Mouse (Mus musculus) limb, embryonic 15.5 days (tissue): ENCODE results near the gene Poglut1. TPM values are rescaled to one million over a fixed set of nuclear protein-coding genes. Genes with fewer than 3 reads are reported as not detected.
A peak's percentile ranks its signal among the peaks of the same experiment; 100 is the strongest.

Source experiments
- ATAC-seq: fragments of 200-750 bp; cut with Nextera tagmentation; 2 replicates; pipeline ENCODE4 v1.8.0; 2017; ENCODE audit warnings: low read depth, moderate TSS enrichment; ENCODE audit not compliant: insufficient number of reproducible peaks, low FRiP score, low TSS enrichment
- H3K27ac ChIP-seq: fragments of 300-500 bp; sonication (generic); 2 replicates; pipeline ENCODE4 v1.5.1; 2015; ENCODE audit warnings: moderate library complexity, mild to moderate bottlenecking, inconsistent platforms
- H3K27me3 ChIP-seq: fragments of 300-500 bp; sonication (generic); 2 replicates; pipeline ENCODE4 v1.6.1; 2015; ENCODE audit warnings: inconsistent platforms
- H3K36me3 ChIP-seq: fragments of 300-500 bp; sonication (generic); 2 replicates; pipeline ENCODE4 v1.6.1; 2015; ENCODE audit warnings: inconsistent platforms
- H3K4me1 ChIP-seq: fragments of 300-500 bp; sonication (generic); 2 replicates; pipeline ENCODE4 v1.6.1; 2015; ENCODE audit warnings: inconsistent platforms
- H3K4me2 ChIP-seq: fragments of 300-500 bp; sonication (generic); 2 replicates; pipeline ENCODE4 v1.6.1; 2015; ENCODE audit warnings: mild to moderate bottlenecking, inconsistent platforms
- H3K4me3 ChIP-seq: fragments of 300-500 bp; sonication (generic); 2 replicates; pipeline ENCODE4 v1.5.1; 2015; ENCODE audit warnings: mild to moderate bottlenecking, inconsistent platforms
- H3K9ac ChIP-seq: fragments of 300-500 bp; sonication (generic); 2 replicates; pipeline ENCODE4 v1.6.1; 2015; ENCODE audit warnings: inconsistent platforms
- H3K9me3 ChIP-seq: fragments of 300-500 bp; sonication (generic); 2 replicates; pipeline ENCODE4 v1.6.1; 2016; ENCODE audit warnings: inconsistent platforms
- WGBS: fragments of 180-500 bp; shearing (Covaris S2); methylation state at CpG from one replicate; pipeline ENCODE4 v1.1.7; 2015; 5-methylcytosine and 5-hydroxymethylcytosine counted together
- polyA plus RNA-seq: library from polyadenylated mRNA; unstranded; fragments of >200 nt; fragmentation: Nextera tagmentation; extraction: Ambion mirVana; gene quantifications from 2 replicates; pipeline ENCODE4 v1.2.1, GENCODE M21; 2015

Gene Poglut1
- polyA plus RNA-seq, result 53.1 and 58.5 TPM in 2 replicates

DNA sequence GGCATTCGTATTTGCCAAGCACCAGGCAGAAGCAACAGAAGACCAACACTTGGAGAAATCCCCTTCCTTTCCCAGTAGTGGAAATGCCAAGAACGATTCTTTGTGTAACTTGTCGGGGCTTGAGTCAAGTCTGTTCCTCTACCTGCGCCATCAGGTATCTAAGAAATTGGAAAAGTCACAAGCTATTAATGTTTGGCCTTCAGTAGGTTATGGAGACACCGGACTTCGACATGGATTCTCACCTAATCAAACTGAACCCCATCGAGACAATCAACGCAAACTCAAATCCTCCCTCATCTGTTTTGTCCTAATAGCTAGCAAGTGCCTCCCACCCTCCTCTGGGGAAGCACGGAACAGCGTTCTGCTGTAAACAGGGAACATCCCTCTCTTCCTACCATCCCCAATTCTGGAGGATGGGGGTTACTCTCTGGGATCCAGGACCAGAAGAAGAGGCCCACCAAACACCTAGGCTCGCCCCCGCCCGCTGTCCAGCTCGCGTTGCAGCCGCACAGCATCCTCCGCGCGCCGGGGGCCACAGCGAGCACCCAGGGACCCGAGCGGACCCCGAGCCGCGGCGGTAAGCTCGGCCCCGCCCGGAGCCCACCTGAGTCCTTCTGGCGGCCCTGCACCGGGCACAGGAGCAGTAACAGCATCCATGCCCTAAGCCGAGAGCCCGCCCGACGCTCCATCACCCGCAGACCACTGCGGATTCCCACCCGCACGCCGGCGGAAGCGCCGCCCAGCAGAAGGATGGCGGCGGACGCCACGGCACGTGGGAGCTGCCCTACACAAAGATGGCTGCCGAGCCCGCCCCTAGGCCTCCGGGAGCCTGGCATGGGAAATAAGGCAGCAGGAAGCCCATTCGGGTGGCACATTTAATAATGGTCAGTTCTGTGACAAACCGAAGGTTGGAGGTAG, at the start of gene Poglut1:
Gene Poglut1 (minus strand): TSS at position 780 of the 918 bp plus-strand sequence.
- peak; percentile 74; the same call in 1 of the 2 replicates for ATAC-seq
- Histone ChIP-seq H3K4me2 (peak within 1 kb of the TSS; percentile 78), H3K36me3 (peaks cover 21% of the 10 kb centered on the region; the same call in 1 of the 2 replicates), H3K9ac (peak within 1 kb of the TSS; percentile 85), H3K27ac (peak within 1 kb of the TSS; percentile 61; the same call in 1 of the 2 replicates), H3K4me3 (peak within 1 kb of the TSS; percentile 87), H3K4me1 (peaks cover 19% of the 10 kb centered on the region), H3K9me3 (no peaks in the 10 kb centered on the region), H3K27me3 (peaks cover 9% of the 10 kb centered on the region; the same call in 1 of the 2 replicates)
- 1% methylated on average over 54 of the region's 54 CpGs for WGBS

DNA sequence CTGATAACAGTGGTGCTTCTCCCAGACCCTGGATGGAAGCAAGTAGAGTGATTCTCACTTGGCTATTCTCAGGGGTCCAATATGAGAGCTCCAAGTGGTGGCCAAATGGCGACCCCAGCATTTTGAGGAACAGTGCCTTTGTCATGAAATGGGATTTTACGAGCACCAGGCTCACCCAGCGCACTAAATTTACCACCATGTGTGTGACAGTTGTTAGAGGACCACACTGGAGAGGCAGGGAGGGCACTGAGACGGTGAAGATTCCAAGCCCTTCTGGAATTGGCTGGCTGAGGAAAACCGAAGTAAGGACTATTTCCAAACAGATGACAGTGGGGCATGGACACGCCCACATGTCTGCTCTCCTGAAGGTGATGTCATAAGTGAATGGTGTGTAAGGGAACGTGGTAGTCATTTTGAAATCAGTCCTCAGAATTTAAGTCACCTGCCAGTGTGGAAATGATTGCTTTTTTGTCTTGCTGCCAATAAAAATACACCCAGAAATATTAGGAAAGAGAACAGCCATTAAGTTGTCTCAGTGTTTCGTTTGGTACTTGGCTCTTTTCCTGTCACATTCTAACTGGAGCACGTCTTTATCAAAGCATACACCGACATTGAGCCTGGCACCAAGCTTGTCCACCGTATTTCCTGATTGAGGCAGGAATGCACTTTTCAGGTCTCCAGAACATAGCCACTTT, 49.1 kb upstream of the Poglut1 start:
- no peaks in the 10 kb centered on the region for H3K27me3 ChIP-seq
- H3K4me2 ChIP-seq, result no peak overlapping the region
- no peaks in the 10 kb centered on the region for H3K9me3 ChIP-seq
- H3K4me3 ChIP-seq, result no peak overlapping the region
- no peaks in the 10 kb centered on the region for H3K4me1 ChIP-seq
- H3K27ac ChIP-seq, result no peak overlapping the region
- 42% methylated on average over 11 of the region's 11 CpGs for WGBS
- H3K9ac ChIP-seq, result no peak overlapping the region
- peaks cover 46% of the 10 kb centered on the region for H3K36me3 ChIP-seq
- ATAC-seq, result no peak

DNA sequence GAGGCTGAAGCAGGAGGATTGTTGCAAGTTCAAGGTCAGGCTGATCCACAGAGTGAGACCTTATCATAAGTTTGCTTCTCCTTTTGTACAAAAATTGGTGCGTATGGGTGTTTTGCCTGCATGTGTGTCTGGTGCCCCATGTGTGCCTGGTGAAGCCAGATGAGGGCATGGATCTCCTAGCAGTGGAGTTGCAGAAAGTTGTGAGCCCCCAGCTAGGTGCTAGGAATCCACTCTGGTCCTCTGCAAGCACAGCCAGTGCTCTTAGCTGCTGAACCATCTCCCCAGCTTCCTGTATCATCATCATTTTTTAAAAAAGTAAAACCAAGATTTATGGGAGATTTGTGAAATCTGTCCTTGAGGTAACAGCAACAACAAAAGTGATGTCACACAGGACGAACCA, 46.6 kb upstream of the Poglut1 start:
- Histone ChIP-seq H3K4me2 (no peak overlapping the region), H3K27ac (no peak overlapping the region), H3K9me3 (no peaks in the 10 kb centered on the region), H3K9ac (no peak overlapping the region), H3K4me1 (no peaks in the 10 kb centered on the region), H3K36me3 (peaks cover 44% of the 10 kb centered on the region), H3K4me3 (no peak overlapping the region), H3K27me3 (no peaks in the 10 kb centered on the region)
- WGBS, result 92% methylated on average over 2 of the region's 2 CpGs
- ATAC-seq, result no peak

DNA sequence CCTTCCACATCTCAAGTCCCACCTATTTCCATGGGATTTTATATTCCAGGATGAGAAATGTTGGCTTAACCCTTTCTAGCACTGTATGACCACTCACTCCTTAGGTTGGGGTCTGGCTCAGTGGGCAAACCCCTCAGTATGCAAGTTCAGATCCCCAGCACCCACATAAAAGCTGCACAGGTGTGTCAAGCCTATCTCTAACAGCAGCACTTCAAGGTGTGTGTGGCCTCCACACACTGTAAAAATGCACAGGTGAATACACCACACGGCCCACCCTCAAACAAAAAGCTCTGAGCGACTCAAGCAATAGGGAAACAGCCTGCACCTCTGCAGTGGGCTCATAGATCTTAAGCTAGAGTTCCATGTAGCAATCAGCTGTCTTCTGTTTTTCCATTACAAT, 46.0 kb upstream of the Poglut1 start:
- no peak for ATAC-seq
- Histone ChIP-seq H3K4me1 (no peaks in the 10 kb centered on the region), H3K27me3 (no peaks in the 10 kb centered on the region), H3K4me3 (no peak overlapping the region), H3K9me3 (no peaks in the 10 kb centered on the region), H3K4me2 (no peak overlapping the region), H3K9ac (no peak overlapping the region), H3K36me3 (peaks cover 44% of the 10 kb centered on the region), H3K27ac (no peak overlapping the region)
- 85% methylated on average over 2 of the region's 2 CpGs for WGBS

DNA sequence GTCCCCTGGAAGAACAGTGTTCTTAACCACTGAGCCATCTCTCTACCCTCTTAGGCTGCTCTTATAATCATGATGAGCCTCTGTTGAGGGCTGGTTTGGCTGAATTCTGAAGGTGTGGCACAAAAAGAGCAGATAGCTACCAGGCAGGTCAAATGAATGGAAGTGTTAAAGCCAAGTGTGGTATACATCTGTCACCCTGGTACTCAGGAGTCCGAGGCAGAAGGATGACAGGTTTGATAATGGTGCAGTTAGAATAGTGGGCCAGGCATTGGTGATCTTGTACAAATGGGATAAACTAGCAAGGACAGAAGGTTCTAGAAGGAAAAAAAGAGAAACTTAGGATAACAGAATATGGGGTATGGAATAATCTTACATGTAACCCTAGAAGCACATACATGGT, 44.4 kb upstream of the Poglut1 start:
- Histone ChIP-seq H3K4me2 (no peak overlapping the region), H3K36me3 (peaks cover 49% of the 10 kb centered on the region), H3K9me3 (no peaks in the 10 kb centered on the region), H3K27me3 (no peaks in the 10 kb centered on the region), H3K4me1 (no peaks in the 10 kb centered on the region), H3K9ac (no peak overlapping the region), H3K27ac (no peak overlapping the region), H3K4me3 (no peak overlapping the region)
- no peak for ATAC-seq
- WGBS, result 92% methylated on average over 1 of the region's 1 CpGs

DNA sequence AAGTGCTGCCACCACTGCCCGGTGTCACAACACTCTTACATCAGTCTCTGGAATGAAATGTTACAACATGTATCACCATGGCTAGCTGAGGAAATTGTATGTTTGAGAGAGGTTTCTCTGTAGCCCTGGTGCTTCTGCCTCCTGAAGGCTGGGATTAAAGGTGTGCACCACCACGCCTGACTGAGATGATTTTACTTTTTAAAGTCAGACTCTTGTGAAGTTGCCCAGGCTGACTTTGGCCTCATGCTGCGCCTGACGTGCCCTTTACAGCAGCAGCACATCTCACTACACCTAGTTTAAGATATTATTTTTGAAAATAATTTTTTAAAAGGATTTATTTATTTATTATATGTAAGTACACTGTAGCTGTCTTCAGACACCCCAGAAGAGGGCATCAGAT, 42.9 kb upstream of the Poglut1 start:
- 91% methylated on average over 4 of the region's 4 CpGs for WGBS
- Histone ChIP-seq H3K9me3 (no peaks in the 10 kb centered on the region), H3K4me2 (no peak overlapping the region), H3K4me1 (no peaks in the 10 kb centered on the region), H3K27me3 (no peaks in the 10 kb centered on the region), H3K36me3 (peaks cover 64% of the 10 kb centered on the region), H3K4me3 (no peak overlapping the region), H3K27ac (no peak overlapping the region), H3K9ac (no peak overlapping the region)
- ATAC-seq, result no peak

DNA sequence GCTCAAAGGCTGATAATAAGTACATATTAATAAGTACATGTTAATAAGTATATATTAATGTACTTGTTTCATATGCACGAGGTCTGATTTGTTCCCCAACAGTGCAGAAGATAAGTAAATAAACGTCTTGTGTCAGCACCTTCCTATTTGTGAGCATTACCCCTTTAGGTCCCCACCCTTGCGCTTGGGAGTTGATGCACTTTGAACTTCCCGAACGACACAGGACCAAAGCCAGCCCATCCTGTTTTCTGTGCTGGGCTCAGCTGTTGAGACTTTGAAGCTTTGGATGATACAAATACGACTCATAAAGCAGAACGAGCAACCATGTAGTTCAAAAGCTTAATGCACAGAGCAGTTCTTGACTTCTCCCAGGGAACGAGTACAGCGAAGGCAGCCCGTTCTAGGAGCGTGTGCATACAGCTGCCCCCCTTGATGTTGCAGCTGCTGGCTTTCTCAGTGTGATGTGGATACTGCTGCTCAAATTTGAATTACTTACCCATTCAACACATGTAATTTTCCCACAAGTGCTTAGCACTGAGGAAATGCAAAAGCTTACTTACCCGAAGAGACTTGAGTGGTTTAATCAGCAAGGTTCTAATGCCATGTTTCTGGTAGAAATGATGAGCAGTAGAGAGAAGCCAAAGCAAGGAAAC, 42.1 kb upstream of the Poglut1 start:
- H3K4me2 ChIP-seq, result no peak overlapping the region
- no peak overlapping the region for H3K4me3 ChIP-seq
- H3K9me3 ChIP-seq, result no peaks in the 10 kb centered on the region
- no peak overlapping the region for H3K27ac ChIP-seq
- H3K9ac ChIP-seq, result no peak overlapping the region
- 81% methylated on average over 12 of the region's 12 CpGs for WGBS
- ATAC-seq, result no peak
- H3K27me3 ChIP-seq, result no peaks in the 10 kb centered on the region
- peaks cover 72% of the 10 kb centered on the region for H3K36me3 ChIP-seq
- no peaks in the 10 kb centered on the region for H3K4me1 ChIP-seq

DNA sequence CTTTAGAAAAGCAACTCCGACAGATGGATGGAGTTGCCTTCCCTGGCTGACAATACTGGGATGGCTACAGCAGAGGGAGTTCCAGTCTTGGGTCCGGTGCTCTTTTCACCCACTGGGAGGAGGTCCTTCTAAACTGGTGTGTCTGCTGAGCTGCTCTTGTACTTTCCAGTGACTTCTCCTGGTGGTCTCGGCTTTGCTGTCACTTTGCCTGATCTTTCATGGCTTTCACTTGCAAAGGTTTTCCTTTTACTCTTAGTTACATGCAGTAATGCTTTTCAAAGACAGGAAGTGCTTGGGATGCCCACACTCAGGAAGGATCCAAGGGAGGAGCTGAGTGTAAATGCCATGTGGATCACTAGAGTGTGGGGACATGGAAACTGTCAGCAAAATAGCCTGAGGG, 41.4 kb upstream of the Poglut1 start:
- no peak for ATAC-seq

DNA sequence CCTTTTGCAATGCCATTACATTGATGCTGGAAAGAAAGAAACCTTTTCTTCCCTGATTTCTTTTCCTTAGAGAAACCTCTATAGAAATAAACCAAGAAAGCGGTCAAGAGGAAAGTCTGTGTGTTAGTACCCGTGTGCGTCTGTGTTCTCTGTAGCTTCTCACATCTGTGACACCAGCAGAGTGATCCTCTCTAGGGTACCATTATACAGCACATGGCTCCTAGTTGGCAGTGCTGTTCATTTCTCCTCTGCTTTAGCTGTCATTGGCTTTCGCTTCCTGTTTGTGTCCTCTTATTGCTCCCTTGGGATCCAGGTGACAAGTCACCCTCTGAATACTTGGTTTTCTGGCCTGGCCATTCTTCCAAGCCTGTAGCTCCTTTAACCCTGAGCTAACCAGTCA, 37.5 kb upstream of the Poglut1 start:
- H3K4me2 ChIP-seq, result no peak overlapping the region
- WGBS, result 72% methylated on average over 4 of the region's 4 CpGs
- H3K9ac ChIP-seq, result no peak overlapping the region
- no peak for ATAC-seq
- peaks cover 89% of the 10 kb centered on the region for H3K36me3 ChIP-seq
- H3K27ac ChIP-seq, result no peak overlapping the region
- H3K4me1 ChIP-seq, result no peaks in the 10 kb centered on the region
- no peak overlapping the region for H3K4me3 ChIP-seq
- no peaks in the 10 kb centered on the region for H3K9me3 ChIP-seq
- no peaks in the 10 kb centered on the region for H3K27me3 ChIP-seq

More for the DNA sequence above, 41.4 kb upstream of the Poglut1 start:
- Histone ChIP-seq H3K9me3 (no peaks in the 10 kb centered on the region), H3K4me2 (no peak overlapping the region), H3K4me1 (no peaks in the 10 kb centered on the region), H3K4me3 (no peak overlapping the region), H3K27ac (no peak overlapping the region), H3K27me3 (no peaks in the 10 kb centered on the region), H3K9ac (no peak overlapping the region), H3K36me3 (peaks cover 78% of the 10 kb centered on the region)
- WGBS, result 84% methylated on average over 3 of the region's 3 CpGs

DNA sequence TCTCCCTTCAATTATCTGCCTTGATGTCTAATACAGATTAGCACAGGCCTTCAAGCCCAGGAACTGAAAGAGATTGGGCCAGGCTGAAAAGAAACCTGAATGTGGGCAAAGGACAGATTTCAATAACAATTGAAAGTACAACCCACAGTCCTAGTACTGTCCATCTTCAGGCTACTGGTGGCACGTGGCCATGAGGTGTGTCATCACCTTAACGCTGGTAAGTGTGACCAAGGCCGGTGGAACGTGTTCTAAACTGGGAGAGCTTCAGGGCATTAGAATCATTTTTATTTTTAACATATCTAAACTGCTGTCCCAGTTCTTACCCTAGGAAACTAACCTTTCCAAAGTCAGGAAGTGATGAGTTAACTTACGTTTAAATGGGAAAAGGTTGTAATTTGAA, 37.1 kb upstream of the Poglut1 start:
- H3K4me2 ChIP-seq, result no peak overlapping the region
- H3K27ac ChIP-seq, result no peak overlapping the region
- no peak overlapping the region for H3K9ac ChIP-seq
- ATAC-seq, result no peak
- WGBS, result 81% methylated on average over 5 of the region's 5 CpGs
- H3K36me3 ChIP-seq, result peaks cover 89% of the 10 kb centered on the region
- H3K4me1 ChIP-seq, result no peaks in the 10 kb centered on the region
- no peaks in the 10 kb centered on the region for H3K9me3 ChIP-seq
- no peak overlapping the region for H3K4me3 ChIP-seq
- H3K27me3 ChIP-seq, result no peaks in the 10 kb centered on the region

DNA sequence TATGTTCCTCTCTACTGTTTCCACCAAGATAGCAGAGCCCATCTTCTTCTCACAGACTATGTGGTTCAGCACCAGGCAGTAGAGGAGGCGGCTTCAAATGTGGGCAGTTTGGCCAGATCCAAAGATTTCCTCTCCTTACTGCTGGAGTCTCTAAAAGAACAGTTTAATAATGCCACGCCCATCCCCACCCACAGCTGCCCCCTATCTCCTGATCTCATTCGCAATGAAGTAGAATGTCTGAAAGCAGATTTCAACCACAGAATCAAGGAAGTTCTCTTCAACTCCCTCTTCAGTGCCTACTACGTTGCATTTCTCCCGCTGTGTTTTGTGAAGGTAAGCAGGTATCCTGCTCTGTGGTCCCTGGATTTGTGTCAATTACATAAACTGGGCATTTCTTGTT, 35.1 kb upstream of the Poglut1 start:
- H3K36me3 ChIP-seq, result peaks cover 90% of the 10 kb centered on the region
- WGBS, result 89% methylated on average over 5 of the region's 5 CpGs
- H3K4me2 ChIP-seq, result no peak overlapping the region

DNA sequence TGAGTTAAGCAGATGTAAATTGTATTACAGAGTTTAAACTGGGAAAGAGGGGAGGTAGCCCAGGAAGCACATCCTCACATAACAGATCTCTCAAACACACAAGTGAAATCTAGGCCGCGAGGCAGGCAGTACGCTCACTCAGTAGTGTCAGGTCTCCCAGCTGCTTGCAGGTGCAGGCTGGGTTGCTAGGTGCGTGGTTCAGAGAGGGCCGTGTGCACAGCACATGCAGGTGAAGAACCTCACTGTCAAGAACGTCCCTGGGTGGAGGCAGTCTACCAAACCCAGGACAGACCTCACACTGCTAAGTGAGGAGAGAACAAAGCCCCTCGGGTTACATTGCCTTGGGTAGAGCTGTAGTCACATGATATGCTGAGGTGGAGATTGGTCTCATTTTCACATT, 34.7 kb upstream of the Poglut1 start:
- H3K4me2 ChIP-seq, result no peak overlapping the region
- no peak overlapping the region for H3K9ac ChIP-seq
- H3K4me1 ChIP-seq, result no peaks in the 10 kb centered on the region
- H3K27ac ChIP-seq, result no peak overlapping the region
- 87% methylated on average over 7 of the region's 7 CpGs for WGBS
- H3K27me3 ChIP-seq, result no peaks in the 10 kb centered on the region
- H3K4me3 ChIP-seq, result no peak overlapping the region
- peaks cover 90% of the 10 kb centered on the region for H3K36me3 ChIP-seq
- no peak for ATAC-seq
- H3K9me3 ChIP-seq, result no peaks in the 10 kb centered on the region

More for the DNA sequence above, 35.1 kb upstream of the Poglut1 start:
- no peak overlapping the region for H3K27ac ChIP-seq
- H3K4me1 ChIP-seq, result no peaks in the 10 kb centered on the region
- no peak overlapping the region for H3K4me3 ChIP-seq
- no peaks in the 10 kb centered on the region for H3K27me3 ChIP-seq
- H3K9me3 ChIP-seq, result no peaks in the 10 kb centered on the region
- H3K9ac ChIP-seq, result no peak overlapping the region
- ATAC-seq, result no peak
